Mouse (Mus musculus) midbrain, postnatal 0 days (tissue): ENCODE data around the gene Cacna2d1. TPM values are rescaled to one million over a fixed set of nuclear protein-coding genes. Genes with fewer than 3 reads are reported as not detected.

Experiments used
- ATAC-seq: fragments of 200-750 bp; cut with Nextera tagmentation; 2 replicates; pipeline ENCODE4 v1.8.0; 2017; ENCODE audit warnings: moderate number of reproducible peaks, mild to moderate bottlenecking, moderate TSS enrichment, moderate library complexity; ENCODE audit not compliant: low FRiP score
- DNase-seq: peaks from one replicate; pipeline ENCODE4 v3.0.0-alpha.2; 2015; ENCODE audit warnings: low spot score
- H3K27ac ChIP-seq: fragments of 300-500 bp; sonication (generic); 2 replicates; pipeline ENCODE4 v1.5.1; 2014; ENCODE audit warnings: low read depth, mild to moderate bottlenecking, low read length, mixed read lengths
- H3K27me3 ChIP-seq: fragments of 300-500 bp; sonication (generic); 2 replicates; pipeline ENCODE4 v1.6.1; 2014; ENCODE audit warnings: low read length, control low read depth, mixed read lengths; ENCODE audit not compliant: insufficient read depth
- H3K36me3 ChIP-seq: fragments of 300-500 bp; sonication (generic); 2 replicates; pipeline ENCODE4 v1.6.1; 2014; ENCODE audit warnings: low read length, control low read depth, mixed read lengths; ENCODE audit not compliant: insufficient read depth
- H3K4me1 ChIP-seq: fragments of 300-500 bp; sonication (generic); 2 replicates; pipeline ENCODE4 v1.6.1; 2014; ENCODE audit warnings: mild to moderate bottlenecking, control low read depth, antibody characterized with exemption, low read length, mixed read lengths; ENCODE audit not compliant: insufficient read depth
- H3K4me2 ChIP-seq: fragments of 300-500 bp; sonication (generic); 2 replicates; pipeline ENCODE4 v1.6.1; 2014; ENCODE audit warnings: low read depth, mild to moderate bottlenecking, low read length, mixed read lengths; ENCODE audit not compliant: poor library complexity, severe bottlenecking
- H3K4me3 ChIP-seq: fragments of 300-500 bp; sonication (generic); 2 replicates; pipeline ENCODE4 v1.5.1; 2014; ENCODE audit warnings: low read depth, mild to moderate bottlenecking, low read length, moderate library complexity
- H3K9ac ChIP-seq: fragments of 300-500 bp; sonication (generic); replicated peaks from 2 replicates; pipeline ENCODE4 v1.6.1; 2014; ENCODE audit warnings: mild to moderate bottlenecking, low read length, moderate library complexity, mixed read lengths; ENCODE audit not compliant: poor library complexity, severe bottlenecking
- H3K9me3 ChIP-seq: fragments of 300-500 bp; sonication (generic); 2 replicates; pipeline ENCODE4 v1.6.1; 2016; ENCODE audit warnings: low read length, control low read depth
- CTCF ChIP-seq: IDR thresholded peaks from 2 replicates; pipeline ENCODE4 v1.5.1; 2016; ENCODE audit warnings: antibody characterized with exemption, mild to moderate bottlenecking
- WGBS: fragments of 180-500 bp; shearing (Covaris S2); extraction: QIAGEN DNeasy Blood & Tissue Kit; methylation state at CpG from one replicate; pipeline ENCODE4 v1.1.7; 2014; 5-methylcytosine and 5-hydroxymethylcytosine counted together
- polyA plus RNA-seq: library from polyadenylated mRNA; unstranded; fragments of >200 nt; fragmentation: Nextera tagmentation; extraction: Ambion mirVana; gene quantifications from 2 replicates; pipeline ENCODE4 v1.2.1, GENCODE M21; 2015
- total RNA-seq: library from RNA; depleted of rRNA; stranded (reverse); fragments of >200 nt; gene quantifications from 2 replicates; pipeline ENCODE4 v1.2.3, GENCODE M21; 2014

The Cacna2d1 gene
- total and polyA plus RNA-seq, 2 experiments from 2014 or later = 43.3 to 77.8 TPM

DNA sequence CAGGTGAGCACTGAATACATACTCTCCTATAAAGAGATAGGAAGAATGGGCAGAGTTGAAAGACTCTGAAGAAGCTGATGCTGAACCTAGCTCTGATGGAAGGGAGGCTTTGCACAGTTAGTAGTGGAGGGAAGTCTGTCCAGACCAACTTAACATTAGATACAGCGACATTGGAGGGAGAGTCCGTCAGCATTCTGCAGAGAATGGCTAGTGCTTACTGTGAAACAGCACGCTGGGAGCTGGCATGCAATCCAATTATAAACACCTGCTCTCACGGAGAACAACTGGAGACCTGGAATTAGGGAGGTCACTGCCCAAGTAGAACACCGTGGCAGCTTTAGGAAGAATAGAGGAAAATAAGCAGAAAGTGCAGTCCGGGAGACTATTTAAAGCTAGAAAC lies 300.4 kb downstream of the Cacna2d1 start:
- Histone ChIP-seq H3K9me3 (no peaks in the 10 kb centered on the region), H3K4me2 (no peak overlapping the region), H3K27ac (no peak overlapping the region), H3K4me3 (no peak overlapping the region), H3K36me3 (no peaks in the 10 kb centered on the region), H3K4me1 (peaks cover 4% of the 10 kb centered on the region; the same call in 1 of the 2 replicates), H3K9ac (no peak overlapping the region), H3K27me3 (no peaks in the 10 kb centered on the region)
- WGBS = 21% methylated on average over 6 of the region's 6 CpGs
- ATAC-seq = no peak
- TF ChIP-seq CTCF = no peak
- no peak for DNase-seq

DNA sequence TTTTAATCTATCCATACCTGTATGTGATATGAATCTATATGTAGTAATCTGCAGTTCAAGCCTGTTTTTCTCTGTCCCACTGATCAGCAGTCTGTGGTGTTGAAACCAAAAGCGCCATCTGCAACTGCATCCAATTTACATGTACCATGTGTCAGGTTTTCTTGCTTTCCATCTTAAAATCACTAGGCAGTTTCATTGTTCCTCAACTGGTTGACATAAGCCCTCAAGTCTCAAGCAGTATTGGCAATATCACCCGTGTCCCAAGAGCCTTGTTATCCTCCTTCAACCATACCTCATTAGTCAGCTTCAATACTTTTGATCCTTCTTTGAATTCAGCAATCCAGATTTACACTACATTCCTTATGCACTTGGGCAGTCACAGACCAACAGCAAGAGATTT lies 301.4 kb downstream of the Cacna2d1 start:
- Histone ChIP-seq H3K36me3 (no peaks in the 10 kb centered on the region), H3K4me1 (peaks cover 4% of the 10 kb centered on the region; the same call in 1 of the 2 replicates), H3K4me3 (no peak overlapping the region), H3K4me2 (no peak overlapping the region), H3K27me3 (no peaks in the 10 kb centered on the region), H3K27ac (no peak overlapping the region), H3K9me3 (no peaks in the 10 kb centered on the region), H3K9ac (no peak overlapping the region)
- no peak for TF ChIP-seq CTCF
- DNase-seq (peak; percentile 32), ATAC-seq (peak; percentile 17; the same call in 1 of the 2 replicates)
- 51% methylated on average over 2 of the region's 2 CpGs for WGBS

GRCm38 (mm10) chr5:16236608-16237007 lies 302.1 kb downstream of the Cacna2d1 start:
- DNase-seq (peak; percentile 37), ATAC-seq (no peak)
- Histone ChIP-seq H3K27ac (no peak overlapping the region), H3K4me3 (no peak overlapping the region), H3K9me3 (no peaks in the 10 kb centered on the region), H3K4me2 (no peak overlapping the region), H3K9ac (no peak overlapping the region), H3K4me1 (peaks cover 4% of the 10 kb centered on the region; the same call in 1 of the 2 replicates), H3K36me3 (no peaks in the 10 kb centered on the region), H3K27me3 (no peaks in the 10 kb centered on the region)
- TF ChIP-seq CTCF = no peak
- 67% methylated on average over 4 of the region's 4 CpGs for WGBS

GRCm38 (mm10) chr5:16237972-16238371 lies 303.5 kb downstream of the Cacna2d1 start:
- ATAC-seq = peak; percentile 48; the same call in 1 of the 2 replicates
- H3K4me3 ChIP-seq = no peak overlapping the region
- no peaks in the 10 kb centered on the region for H3K9me3 ChIP-seq
- no peak overlapping the region for H3K9ac ChIP-seq
- no peaks in the 10 kb centered on the region for H3K36me3 ChIP-seq
- H3K27ac ChIP-seq = no peak overlapping the region
- no peak overlapping the region for H3K4me2 ChIP-seq
- peak; percentile 83 for DNase-seq
- 28% methylated on average over 5 of the region's 5 CpGs for WGBS
- peaks cover 4% of the 10 kb centered on the region; the same call in 1 of the 2 replicates for H3K4me1 ChIP-seq
- no peak for TF ChIP-seq CTCF
- no peaks in the 10 kb centered on the region for H3K27me3 ChIP-seq

DNA sequence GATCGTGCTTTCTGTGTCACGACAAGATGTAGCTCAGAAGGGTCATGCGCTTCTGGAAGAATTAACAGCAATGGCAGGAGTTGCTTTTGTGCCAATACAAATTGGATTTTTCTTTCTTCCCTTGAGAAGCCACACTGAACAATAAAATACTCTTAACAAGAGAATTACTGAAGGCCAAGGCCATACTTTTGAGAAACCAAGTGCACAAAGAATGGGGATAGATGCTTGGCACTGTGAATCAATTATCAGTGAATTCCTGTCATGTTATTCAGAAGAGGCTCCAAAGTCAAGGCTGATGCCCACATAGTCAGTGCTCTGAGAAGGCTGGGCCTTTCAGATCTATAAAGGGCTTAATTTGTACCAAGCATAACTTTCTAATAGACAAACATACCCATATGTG lies 305.8 kb downstream of the Cacna2d1 start:
- Histone ChIP-seq H3K27ac (no peak overlapping the region), H3K27me3 (no peaks in the 10 kb centered on the region), H3K36me3 (no peaks in the 10 kb centered on the region), H3K4me1 (no peaks in the 10 kb centered on the region), H3K4me2 (no peak overlapping the region), H3K9me3 (no peaks in the 10 kb centered on the region), H3K4me3 (no peak overlapping the region), H3K9ac (no peak overlapping the region)
- no peak for TF ChIP-seq CTCF
- no peak for ATAC-seq
- DNase-seq = no peak
- WGBS = 42% methylated on average over 3 of the region's 3 CpGs

DNA sequence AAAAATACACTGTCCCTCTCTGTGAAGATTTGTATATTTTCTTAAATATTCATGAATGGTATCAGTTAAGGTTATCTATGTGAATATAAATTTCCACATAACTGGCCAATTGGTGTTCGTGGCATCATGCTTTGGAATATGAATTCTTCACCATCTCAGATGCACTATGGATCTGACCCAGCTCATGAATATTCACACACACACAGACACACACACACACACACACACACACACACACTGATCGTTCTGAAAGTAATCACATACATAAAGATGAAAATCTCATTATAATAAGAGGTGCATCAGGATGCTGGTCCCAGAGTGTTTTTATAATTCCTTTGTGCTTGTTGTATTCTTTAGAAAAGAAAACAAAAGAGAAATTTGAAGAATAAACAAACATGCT lies 309.1 kb downstream of the Cacna2d1 start:
- no peaks in the 10 kb centered on the region for H3K27me3 ChIP-seq
- H3K27ac ChIP-seq = no peak overlapping the region
- no peaks in the 10 kb centered on the region for H3K4me1 ChIP-seq
- no peak for TF ChIP-seq CTCF
- H3K4me3 ChIP-seq = no peak overlapping the region
- ATAC-seq (no peak), DNase-seq (no peak)
- H3K9ac ChIP-seq = no peak overlapping the region
- 38% methylated on average over 2 of the region's 2 CpGs for WGBS
- H3K4me2 ChIP-seq = no peak overlapping the region
- no peaks in the 10 kb centered on the region for H3K36me3 ChIP-seq
- no peaks in the 10 kb centered on the region for H3K9me3 ChIP-seq
